Mouse (Mus musculus) layer of hippocampus, adult 8-10 months (tissue): Measurements from ENCODE around the gene Hoxa5. TPM values are rescaled to one million over a fixed set of nuclear protein-coding genes. Genes with fewer than 3 reads are reported as not detected.

Experiments used
- DNase-seq, 2 experiments: peaks; one replicate each; pipeline ENCODE4 v3.0.0; 2022; ENCODE audit warnings: low spot score in 2 of 2
- total RNA-seq, 4 experiments: library from RNA; stranded (reverse); gene quantifications; 2 replicates each; pipeline ENCODE4 v1.2.4; 2022

Hoxa5 gene
- total RNA-seq, 4 experiments from 2014 or later = not detected

GRCm38 (mm10) chr6:52164626-52165440 lies 39.6 kb downstream of the Hoxa5 start, which contains the start of gene Hoxa2:
TSS of gene Hoxa2 (minus strand) at chr6:52164831.
- no peak for DNase-seq

- DNase-seq = no peak
Observed at GRCm38 (mm10) chr6:52164051-52164625, 40.2 kb downstream of the Hoxa5 start.

- DNase-seq = no peak
Observed at GRCm38 (mm10) chr6:52163366-52164031, 40.9 kb downstream of the Hoxa5 start.

GRCm38 (mm10) chr6:52162611-52163365 lies 41.6 kb downstream of the Hoxa5 start:
- DNase-seq = no peak

GRCm38 (mm10) chr6:52162093-52162380 lies 42.4 kb downstream of the Hoxa5 start:
- DNase-seq = no peak

- DNase-seq = no peak
Observed at GRCm38 (mm10) chr6:52161336-52162092, 42.9 kb downstream of the Hoxa5 start.

- DNase-seq = no peak
Observed at GRCm38 (mm10) chr6:52160511-52161335, 43.7 kb downstream of the Hoxa5 start.

GRCm38 (mm10) chr6:52159979-52160378 lies 44.4 kb downstream of the Hoxa5 start:
- DNase-seq = no peak

- no peak for DNase-seq
Observed at GRCm38 (mm10) chr6:52159164-52159761, 45.1 kb downstream of the Hoxa5 start.

GRCm38 (mm10) chr6:52158276-52159051 lies 45.9 kb downstream of the Hoxa5 start, which contains the start of gene Hoxa1:
TSS of gene Hoxa1 (minus strand) at chr6:52158317.
- no peak for DNase-seq

- no peak for DNase-seq
Observed at GRCm38 (mm10) chr6:52157466-52158275, 46.7 kb downstream of the Hoxa5 start.

- no peak for DNase-seq
Observed at GRCm38 (mm10) chr6:52156551-52157200, 47.7 kb downstream of the Hoxa5 start.

GRCm38 (mm10) chr6:52155471-52155870 lies 48.9 kb downstream of the Hoxa5 start:
- no peak for DNase-seq

- DNase-seq = no peak
Observed at GRCm38 (mm10) chr6:52154044-52154443, 50.3 kb downstream of the Hoxa5 start.

- no peak for DNase-seq
Observed at GRCm38 (mm10) chr6:52153270-52153669, 51.1 kb downstream of the Hoxa5 start.

- DNase-seq = no peak
Observed at GRCm38 (mm10) chr6:52152226-52153193, 51.9 kb downstream of the Hoxa5 start.
